Mouse (Mus musculus) thymus, postnatal 25 days (tissue): ENCODE measurements around the gene Gosr2.

Experiments used
- DNase-seq: peaks from one replicate; pipeline ENCODE4 v3.0.0; 2022

The Gosr2 gene

DNA sequence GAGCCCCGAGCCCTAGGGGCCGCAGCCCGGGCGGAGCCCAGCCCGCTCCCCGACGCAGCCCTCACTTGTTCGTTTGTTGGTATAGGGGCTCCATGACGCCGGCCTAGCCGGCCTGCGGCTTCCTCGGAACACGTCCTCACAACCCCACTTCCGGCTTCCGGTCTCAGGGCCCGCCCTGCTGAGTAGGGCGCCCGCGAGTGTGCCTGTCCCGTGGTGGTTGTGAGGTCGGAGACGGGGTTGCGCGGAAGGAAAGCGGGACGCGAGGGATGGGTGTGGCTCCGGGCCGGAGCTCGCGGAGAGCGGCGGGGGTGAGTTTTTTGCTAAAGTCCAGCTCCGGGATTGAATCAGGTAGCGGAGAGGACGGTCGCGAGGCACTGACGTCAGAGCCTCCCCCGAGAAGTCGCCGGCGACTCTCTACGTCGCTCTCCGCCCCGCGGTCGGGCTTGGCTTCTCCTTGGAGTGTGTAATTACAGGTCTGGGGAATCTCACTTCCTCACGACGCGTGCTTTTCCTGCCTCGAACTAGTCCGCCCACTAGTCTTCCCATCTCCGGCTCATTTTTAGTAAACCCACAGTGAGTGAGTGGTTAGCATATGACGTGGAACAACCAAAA is at the start of gene Gosr2:
Gosr2 (minus strand) TSS at position 334 of the 612 bp plus-strand sequence.
- DNase-seq = peak; percentile 92

DNA sequence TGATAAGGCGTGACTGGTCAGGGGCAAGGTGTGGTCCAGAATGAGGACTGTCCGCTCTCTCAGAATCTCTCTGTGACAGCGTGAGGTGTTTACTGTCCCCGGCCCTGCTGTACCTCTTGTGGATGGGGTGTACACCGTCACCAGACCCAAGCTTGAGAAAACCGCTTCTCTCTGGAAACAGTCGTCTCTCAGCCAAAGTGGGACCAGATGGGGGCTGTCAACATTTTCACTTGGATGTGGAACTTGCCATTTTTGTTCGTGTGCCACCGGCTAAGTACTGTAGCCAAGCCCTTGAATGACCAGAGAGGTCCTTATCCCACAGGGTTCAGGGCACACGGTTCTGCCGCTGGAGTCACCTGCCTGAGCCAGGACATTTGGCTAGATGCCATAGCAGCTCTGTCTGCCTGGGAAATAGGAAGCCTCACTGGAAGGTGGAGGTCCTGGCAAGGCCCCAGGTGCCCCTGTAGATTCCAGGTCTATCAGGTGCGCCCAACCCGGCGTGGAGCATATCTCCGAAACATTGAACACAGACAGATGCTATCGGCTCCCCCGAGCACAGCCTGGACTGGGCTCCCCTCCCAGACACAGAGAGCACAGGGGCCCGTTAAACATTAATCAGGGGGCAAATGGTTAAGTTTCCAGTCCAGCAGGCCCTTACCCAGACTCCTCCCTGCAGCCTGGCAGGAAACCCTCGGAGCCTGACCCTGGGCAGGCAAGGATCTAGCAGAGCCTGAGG is 37.5 kb upstream of the Gosr2 start:
- DNase-seq = no peak

DNA sequence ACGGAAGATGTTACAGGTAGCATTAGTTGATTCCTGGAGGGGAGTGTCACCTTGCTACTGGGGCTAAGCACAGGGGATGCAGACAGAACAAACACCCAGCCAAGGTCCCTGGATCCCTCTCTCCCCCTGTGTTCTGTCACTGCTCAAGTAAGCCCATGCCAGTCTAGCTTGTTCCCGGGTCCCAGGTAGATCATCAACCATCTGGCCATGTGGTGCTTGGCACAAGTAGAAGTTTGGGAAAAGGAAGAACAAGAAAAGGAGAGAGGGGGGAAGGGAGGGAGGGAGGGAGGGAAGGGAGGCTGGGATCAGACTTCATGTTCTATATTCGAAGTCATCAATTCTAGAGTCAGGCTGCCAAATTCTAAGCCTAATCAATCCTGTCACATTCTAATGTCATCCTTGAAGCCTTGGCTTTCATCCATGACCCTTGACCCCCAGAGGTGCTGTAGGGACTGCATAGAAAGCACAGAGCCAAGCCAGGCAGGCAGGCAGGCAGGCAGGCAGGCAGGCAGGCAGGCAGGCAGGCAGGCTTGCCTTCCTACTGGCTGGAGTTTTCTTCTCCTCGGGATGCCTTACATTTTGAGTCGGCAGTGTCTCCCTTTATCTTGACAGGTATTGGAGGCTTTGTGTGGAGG is 36.8 kb upstream of the Gosr2 start:
- no peak for DNase-seq

DNA sequence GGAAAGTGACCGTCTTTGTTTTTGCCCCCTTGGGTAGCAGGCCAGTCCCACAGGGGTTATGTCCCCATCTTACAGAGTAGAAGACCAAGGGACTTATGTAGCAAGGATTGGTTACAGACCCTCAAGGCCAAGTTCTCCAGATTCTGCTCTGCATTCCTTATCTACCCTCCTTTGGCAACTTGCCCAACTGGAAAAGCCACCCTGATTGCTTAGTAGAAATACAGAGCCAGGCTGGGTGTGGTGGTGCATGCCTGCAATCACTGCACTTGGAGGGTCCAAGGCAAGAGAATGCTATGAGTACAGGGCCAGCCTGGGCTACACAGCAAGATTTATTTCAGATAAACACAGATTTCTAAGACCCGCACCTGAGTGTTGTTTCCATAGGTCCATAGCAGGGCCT is 36.3 kb upstream of the Gosr2 start:
- DNase-seq = no peak

DNA sequence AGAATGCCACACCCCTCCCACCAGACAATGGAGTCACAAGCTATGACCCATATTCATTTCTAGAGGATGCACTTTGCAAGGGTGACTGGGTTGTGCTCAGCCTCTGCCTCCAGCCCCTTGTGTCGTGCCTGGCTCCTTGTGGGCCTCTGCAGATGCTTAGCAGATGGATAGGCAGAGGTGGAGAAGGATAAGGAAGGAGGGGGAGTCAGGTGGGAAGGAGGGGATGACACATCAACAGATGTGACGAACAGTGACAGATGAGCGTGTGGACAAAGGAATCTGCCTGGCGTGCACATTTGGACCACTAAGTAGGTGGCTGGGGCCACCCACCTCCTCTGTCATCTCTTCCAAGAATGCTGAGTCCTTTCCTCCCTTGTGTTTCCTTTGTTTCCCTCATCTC is 35.4 kb upstream of the Gosr2 start:
- no peak for DNase-seq

DNA sequence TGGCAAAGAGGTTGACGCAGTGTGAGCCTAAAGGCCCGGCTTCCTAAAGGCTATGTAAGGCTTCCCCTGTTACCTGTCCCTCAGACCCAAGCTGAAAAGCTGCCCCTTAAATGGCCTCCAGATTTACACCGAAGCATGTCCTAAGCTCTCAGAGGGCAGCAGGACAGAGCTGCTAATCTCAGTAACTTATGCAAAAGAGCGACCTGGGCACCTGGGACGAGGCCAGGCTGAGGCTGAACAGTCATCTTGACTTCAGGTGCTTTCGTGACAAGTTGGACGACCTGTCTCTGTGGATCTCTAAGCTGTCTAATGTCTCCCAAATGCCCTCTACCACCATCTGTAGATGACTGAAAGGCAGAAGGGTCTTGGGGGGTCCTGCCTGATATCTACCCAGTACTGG is 34.6 kb upstream of the Gosr2 start:
- no peak for DNase-seq

DNA sequence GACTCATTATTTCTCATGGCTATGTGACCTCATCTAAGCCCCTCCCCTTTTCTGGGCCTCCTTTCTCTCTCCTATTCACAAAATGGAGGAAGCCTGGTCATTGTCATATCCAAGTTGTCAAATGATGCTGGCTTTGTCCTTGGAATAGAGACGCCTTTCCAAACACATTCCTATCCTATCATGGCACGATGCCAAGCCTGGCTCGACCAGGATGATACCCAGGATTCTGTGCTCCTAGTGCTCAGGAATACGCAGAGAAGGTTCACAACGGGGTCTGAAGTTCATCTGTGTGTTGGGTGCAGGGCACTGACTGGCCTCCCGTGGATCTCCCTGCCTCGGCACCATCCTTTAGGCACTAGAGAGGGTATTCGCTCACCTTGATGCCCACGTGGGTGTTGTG is 33.9 kb upstream of the Gosr2 start:
- DNase-seq = no peak

DNA sequence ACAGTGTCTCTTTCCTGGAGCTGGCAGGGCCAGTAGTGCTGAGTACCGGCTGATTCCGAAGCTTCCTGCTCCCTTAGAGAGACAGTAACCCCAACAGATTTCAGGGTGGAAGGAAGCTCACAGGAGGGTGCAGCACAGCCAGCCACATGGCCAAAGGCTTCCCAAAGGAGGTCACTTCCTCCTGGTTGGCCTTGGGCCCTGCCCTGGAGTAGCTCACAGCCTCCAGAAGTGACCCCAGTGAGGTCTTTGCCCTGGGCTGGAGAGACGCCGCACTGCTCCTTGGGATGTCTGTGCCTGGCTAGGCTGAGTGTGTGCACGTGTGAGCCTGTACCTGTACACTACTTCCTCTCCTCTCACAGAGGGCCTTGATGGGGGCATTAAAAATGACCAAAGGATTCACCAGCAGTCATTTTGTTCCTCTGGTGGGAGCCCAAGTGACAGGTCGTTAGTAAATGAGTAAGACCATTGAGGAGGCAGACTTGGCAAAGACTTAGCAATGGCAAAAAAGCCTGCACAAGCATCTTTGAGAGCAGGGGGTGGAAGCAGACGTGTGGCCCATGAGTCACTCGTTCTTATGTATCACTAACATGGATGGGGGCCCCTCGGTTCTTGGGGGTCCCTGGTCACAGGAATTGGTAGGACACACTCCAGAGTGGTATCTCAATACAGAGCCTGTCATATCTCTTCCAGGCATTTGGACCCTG is 31.7 kb upstream of the Gosr2 start:
- no peak for DNase-seq

DNA sequence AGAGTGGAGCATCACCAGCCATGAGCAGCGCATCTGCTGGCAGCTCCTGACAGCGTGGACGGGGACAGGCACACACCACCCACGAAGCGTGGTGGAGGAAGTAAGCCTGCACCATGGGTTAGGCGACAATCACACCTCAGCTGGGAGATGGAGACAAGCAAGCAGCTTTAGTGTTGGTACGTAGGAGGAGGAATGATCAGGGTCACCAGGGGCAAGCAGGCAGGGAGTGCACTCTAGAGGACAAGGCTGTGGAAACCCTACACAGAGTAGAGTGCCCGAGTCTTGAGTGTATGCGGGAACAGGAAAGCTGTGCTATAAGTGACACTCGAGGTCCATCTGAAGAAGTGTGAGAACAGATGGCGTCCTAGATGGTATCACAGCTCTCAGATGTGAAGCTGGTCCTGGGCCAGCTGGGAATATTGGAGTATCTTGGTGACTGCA is 26.7 kb upstream of the Gosr2 start:
- no peak for DNase-seq

DNA sequence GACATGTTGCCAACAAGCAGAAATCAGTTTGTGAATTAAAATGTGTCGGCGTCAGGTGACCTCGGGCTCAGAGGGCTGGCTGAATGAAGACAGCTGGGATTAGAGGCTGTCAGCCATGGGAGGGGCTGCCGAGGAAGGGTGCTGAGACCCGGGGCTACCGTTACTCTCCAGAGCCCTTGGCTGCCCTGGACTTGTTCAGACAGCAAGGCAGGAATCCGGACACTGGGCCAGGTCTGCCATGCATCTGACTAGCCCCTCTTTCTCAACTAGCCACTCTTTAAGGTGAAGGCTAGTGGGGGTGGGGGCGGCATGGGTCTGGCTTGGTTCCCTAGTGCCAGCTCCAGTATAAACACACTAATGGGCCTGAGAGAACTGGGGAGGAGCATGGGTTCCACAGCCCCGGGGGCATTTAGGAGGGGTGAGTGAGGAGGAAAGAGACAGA is 24.4 kb upstream of the Gosr2 start:
- DNase-seq = no peak

DNA sequence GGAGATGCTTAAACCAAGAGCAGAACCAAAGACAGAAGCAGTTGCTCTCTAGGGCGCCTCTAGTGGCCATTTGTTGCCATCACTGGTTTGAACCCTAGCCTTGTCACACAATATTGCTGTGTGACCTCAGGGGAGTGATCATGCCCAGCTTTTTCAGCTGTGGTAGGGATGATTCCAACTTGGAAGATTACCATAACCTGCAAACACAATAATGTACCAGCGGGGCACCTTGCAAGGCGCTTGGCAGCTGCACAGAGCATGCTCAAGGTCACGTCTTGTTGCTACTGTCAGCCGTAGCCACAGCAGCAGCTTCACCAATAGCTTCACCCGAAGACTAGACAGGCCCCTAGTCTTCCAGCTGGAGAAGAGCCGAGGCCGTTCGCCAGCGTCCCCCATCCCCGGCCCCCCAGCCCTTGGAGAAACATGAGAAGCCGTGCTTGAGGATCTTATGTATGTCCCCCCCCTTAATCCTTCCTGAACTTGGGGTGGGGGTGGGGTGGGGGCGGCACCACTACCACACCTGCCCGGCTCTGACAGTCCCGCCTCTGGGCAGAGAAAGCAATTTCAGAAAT is 23.9 kb upstream of the Gosr2 start:
- DNase-seq = peak; percentile 13

DNA sequence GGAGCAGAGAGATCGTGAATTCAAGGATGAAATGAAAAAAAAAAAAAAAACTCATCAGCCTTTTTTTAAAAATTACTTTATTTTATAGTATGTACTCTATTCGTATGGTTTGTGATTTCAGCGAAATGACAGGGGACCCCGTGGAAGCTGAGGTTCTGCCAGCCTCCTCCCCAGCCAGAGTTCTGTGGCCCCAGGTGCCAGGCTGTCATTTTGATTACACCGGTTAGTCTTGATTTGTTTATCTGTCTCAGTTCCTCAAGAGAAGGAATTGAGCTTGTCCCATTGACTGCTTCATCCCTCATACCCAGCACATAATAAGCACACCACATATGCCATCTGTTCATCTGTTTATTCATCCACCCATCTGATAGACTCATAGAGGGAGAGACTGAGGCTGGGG is 21.7 kb upstream of the Gosr2 start:
- DNase-seq = no peak

DNA sequence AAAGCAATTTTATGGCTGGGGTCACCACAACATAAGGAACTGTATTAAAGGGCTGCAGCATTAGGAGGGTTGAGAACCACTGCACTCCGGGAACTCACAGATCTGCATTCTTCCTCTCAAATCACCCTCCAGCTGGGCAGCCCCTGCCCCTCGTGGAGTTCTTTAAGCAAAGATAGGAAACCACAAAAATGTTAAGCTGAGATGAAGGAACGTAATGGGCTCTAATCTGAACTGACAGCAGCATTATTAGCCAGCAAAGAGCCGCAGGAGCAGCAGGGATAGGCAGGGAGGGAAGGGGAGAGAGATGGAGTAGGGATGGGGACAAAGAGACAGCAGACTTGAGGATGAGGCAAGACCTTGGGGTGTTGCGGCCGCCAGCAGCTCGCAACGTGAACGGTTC is 19.3 kb upstream of the Gosr2 start:
- DNase-seq = no peak

DNA sequence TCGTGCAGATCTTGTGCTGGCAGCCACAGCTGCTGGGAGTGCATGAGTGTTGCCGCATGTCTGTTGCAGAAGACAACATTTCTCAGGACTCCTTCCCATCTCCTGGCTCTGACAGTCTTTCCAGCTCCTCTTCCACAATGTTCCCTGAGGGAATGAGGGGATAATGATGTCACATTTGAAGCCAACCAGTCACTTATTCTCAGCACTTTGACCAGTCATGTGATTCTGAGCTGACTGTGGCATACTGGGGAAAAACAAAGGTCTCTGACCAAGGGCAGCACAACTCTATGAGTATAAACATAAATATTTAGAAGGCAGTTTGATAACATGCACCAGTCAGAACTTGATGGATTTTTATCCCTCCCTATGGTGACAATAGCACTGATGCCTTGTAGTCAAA is 16.4 kb upstream of the Gosr2 start:
- no peak for DNase-seq

DNA sequence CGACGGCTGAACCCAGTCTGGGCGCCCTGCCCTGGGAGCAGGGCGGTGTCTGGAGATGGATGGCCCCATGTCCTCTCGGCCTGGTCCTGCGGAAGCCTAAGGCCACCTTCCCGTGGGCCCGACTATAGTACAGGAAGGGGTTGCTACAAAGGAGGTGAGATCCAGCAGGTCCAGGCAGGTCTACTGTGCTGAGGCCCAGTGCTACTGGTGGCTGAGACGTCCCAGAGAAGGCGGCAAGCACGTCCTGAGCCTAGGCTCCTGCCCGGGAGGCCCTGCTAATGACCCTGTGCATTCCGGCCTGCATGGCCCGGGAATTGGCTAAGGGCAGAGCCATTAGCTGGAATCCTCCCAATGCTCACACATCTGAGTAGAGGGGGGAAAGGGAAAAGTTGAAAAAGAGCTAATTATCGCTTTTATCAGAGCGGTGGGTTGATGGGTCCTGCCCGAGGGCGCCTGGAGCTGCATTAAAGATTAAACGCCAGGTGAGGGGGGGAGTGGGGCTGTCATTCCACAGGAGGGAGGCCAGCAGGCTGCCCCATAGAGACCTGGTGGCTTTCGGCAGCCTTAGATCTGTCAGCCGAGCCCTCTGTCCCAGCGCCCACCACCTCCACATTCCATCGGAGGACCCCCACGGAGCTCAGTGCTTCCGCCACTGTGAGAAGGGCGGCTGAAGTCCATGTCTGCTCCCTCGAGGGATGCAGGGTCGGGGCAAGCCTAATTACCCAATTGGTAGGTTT is 14.3 kb upstream of the Gosr2 start:
- no peak for DNase-seq

DNA sequence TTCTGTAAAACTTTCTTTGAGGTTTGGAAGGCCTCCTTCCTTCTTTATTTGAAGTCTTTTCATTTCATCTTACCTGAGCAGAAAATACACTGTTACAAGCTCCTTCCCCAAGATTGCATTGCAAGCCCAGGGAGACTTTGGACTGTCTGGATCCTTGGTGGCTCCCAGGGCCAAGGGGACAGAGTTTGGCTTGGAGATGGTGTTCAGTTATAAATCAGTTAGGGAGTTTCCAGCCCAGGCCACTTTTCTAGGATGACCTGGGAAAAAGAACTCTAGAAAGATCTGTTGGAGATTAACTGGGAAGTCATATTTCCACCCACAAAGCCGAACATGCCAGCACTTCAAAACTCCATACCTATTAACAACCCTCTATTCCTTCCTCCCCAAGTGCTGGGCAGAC is 12.3 kb upstream of the Gosr2 start:
- no peak for DNase-seq

DNA sequence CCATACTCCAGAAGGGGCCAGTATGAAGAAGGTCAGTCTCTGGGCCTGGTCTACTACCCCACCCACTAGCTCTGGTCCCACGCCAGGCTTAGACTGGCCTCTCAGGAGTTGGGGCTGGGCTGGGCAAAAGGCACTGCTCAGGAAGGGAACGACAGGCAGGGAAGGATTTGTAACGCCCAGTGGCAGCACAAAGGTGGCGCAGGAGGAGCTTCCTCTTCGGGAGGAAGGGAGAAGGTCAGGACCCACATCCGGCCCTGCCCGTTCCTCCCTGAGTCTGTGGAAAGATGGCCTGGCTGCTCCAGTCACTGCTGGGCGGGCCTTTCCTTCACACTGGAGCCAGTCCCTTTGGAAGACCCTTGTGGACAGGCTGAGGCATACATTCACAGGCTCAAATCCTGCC is 9.3 kb upstream of the Gosr2 start:
- DNase-seq = no peak

DNA sequence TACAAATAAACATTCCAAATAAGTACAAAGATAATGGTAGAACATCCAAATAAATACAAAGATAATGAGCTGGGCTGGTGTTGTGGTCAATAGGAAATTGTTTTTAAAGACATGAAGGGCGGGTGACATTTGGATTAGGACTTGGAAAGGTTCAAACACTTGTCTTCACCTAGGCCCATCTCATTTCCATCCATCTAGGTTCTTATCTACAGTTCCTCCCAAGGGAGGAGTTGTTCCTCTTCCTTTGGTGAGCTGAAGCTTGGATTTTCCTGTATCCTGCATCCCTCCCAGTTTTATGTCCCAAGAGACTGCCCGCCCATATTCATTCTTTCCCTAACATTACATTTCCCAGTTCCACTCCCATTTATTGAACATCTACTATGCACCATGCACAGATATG is 528 bp upstream of the Gosr2 start:
- no peak for DNase-seq

DNA sequence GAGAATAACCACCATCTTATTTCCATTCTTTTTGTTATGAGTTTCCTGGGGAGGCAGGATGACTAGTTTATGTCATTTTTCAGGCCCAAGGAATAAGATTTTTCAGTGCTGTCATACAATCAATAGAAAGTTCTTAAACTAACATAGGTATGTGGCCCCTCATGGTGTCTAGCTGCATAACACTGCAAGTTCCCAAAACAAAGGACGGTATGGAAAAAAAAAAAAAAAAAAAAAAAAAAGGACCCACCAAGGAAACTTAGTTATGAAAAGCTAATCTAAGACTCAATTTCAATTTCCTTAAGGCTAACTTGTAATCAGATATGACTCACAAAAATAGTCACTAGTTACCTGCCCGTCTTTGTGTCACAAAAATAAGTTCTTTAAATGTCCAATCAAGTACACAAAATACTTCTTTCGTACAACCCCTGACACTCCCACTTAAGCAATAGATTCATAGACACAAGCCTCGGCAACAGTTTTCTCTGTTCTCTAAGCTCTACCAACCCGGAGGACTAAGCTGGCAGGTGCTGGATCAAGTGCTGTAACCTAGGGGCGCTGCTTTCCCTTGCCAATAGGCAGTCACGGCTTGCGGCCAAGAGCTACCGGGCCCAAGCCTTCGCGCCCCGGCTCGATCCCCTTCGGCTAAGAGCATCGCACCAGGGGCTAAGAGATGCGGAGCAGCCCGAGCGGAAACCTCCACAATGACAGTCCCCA is 690 bp downstream of the Gosr2 start:
- DNase-seq = no peak

DNA sequence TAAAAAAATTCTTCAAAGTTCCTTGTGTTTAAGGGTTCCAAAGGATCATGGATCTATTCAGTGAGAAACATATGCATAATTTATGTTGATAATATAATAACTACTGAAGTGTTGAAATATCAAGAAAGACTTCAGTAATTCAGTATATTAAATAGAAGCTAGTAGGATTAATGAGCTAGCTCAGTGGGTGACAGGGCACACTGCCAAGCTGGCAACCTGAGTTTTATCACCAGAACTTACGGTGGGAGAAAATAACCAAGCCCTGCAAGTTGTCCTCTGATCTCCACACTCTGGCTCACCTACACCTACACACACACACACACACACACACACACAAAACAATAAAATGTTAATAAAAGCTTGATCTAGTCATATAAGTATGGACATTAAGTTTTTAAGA is 4.5 kb downstream of the Gosr2 start:
- no peak for DNase-seq

DNA sequence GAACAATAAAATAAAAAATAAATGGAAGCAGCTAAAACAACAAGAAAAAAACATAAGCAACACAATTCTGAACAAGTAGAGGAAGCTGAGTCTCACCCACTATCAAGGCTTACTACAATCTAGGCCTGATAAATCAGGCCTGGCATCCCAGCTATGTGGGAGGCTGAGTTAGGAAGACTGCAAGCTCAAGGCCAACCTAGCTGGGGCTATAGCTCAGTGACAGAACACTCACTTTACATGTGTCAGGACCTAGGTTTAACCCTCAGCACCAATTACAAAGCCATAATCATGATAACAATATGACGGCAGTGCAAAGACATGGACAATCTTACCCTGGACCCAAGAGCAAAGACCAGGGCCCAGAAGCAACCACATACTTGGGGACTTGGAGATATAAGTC is 6.7 kb downstream of the Gosr2 start:
- no peak for DNase-seq

DNA sequence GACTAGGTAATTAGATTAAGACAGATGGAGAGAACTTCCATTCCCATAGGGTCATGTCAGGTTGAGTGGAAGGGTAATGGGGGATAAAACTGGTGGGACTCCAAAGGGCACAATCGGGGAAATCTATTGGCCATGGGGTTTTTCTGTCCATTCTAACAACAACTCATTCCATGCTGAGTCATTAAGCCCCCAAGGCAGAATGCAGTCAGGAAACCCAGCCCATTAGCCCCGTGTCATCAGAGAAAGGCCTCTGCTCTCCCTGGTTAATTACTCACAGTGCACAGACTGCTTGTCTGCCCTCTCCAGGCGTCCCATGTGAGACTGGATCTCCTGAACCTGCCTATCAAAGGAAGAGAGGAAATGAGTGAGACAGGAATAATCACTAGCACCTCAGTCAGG is 8.7 kb downstream of the Gosr2 start:
- no peak for DNase-seq
